Mouse (Mus musculus) hindbrain, embryonic 14.5 days (tissue): Measurements from ENCODE around the gene Gm13212. TPM values are rescaled to one million over a fixed set of nuclear protein-coding genes. Genes with fewer than 3 reads are reported as not detected.
"Not testable (repeated sequence)": the region's sequence is repeated elsewhere in the genome, so short reads cannot be mapped to it uniquely, and the experiment has no call there.

Experiments
- ATAC-seq: fragments of 200-750 bp; cut with Nextera tagmentation; 2 replicates; pipeline ENCODE4 v1.8.0; 2017; ENCODE audit warnings: moderate number of reproducible peaks, mild to moderate bottlenecking, moderate TSS enrichment, moderate library complexity; ENCODE audit not compliant: low FRiP score
- DNase-seq: peaks from one replicate; pipeline ENCODE4 v3.0.0-alpha.2; 2015; ENCODE audit warnings: low spot score
- H3K27ac ChIP-seq: fragments of 300-500 bp; sonication (generic); 2 replicates; pipeline ENCODE4 v1.5.1; 2014; ENCODE audit warnings: mild to moderate bottlenecking, moderate library complexity
- H3K27me3 ChIP-seq: fragments of 300-500 bp; sonication (generic); 2 replicates; pipeline ENCODE4 v1.6.1; 2014; ENCODE audit warnings: mild to moderate bottlenecking, low read length, mixed read lengths; ENCODE audit not compliant: control insufficient read depth, insufficient read depth
- H3K36me3 ChIP-seq: fragments of 300-500 bp; sonication (generic); replicated peaks from 2 replicates; pipeline ENCODE4 v1.6.1; 2014; ENCODE audit not compliant: control insufficient read depth, insufficient read depth
- H3K4me1 ChIP-seq: fragments of 300-500 bp; sonication (generic); replicated peaks from 2 replicates; pipeline ENCODE4 v1.6.1; 2014; ENCODE audit warnings: antibody characterized with exemption, low read length, mixed read lengths; ENCODE audit not compliant: control insufficient read depth, insufficient read depth
- H3K4me2 ChIP-seq: fragments of 300-500 bp; sonication (generic); replicated peaks from 2 replicates; pipeline ENCODE4 v1.6.1; 2014; ENCODE audit warnings: mild to moderate bottlenecking, moderate library complexity
- H3K4me3 ChIP-seq: fragments of 300-500 bp; sonication (generic); replicated peaks from 2 replicates; pipeline ENCODE4 v1.5.1; 2014; ENCODE audit warnings: mild to moderate bottlenecking, low read length
- H3K9ac ChIP-seq: fragments of 300-500 bp; sonication (generic); 2 replicates; pipeline ENCODE4 v1.6.1; 2014
- H3K9me3 ChIP-seq: fragments of 300-500 bp; sonication (generic); 2 replicates; pipeline ENCODE4 v1.6.1; 2016; ENCODE audit warnings: low read length; ENCODE audit not compliant: control insufficient read depth
- WGBS: fragments of 180-500 bp; shearing (Covaris S2); extraction: QIAGEN DNeasy Blood & Tissue Kit; methylation state at CpG from one replicate; pipeline ENCODE4 v1.1.7; 2014; 5-methylcytosine and 5-hydroxymethylcytosine counted together
- polyA plus RNA-seq: library from polyadenylated mRNA; unstranded; fragments of >200 nt; fragmentation: Nextera tagmentation; extraction: Ambion mirVana; gene quantifications from 2 replicates; pipeline ENCODE4 v1.2.1, GENCODE M21; 2014

Gm13212 gene
- polyA plus RNA-seq, 1 experiment from 2014 or later: 0.19 TPM

GRCm38 (mm10) chr4:145576623-145577022 is 8.3 kb upstream of the Gm13212 start:
- H3K4me2 ChIP-seq, H3K4me3 ChIP-seq, H3K36me3 ChIP-seq, H3K27ac ChIP-seq, DNase-seq, H3K4me1 ChIP-seq, H3K27me3 ChIP-seq, ATAC-seq, H3K9ac ChIP-seq: not testable (repeated sequence)
- H3K9me3 ChIP-seq: peaks cover 34% of the 10 kb centered on the region
- 92% methylated on average over 8 of the region's 8 CpGs for WGBS

- WGBS: 87% methylated on average over 1 of the region's 1 CpGs
These were observed 4.6 kb upstream of the Gm13212 start for GRCm38 (mm10) chr4:145580333-145580732.

GRCm38 (mm10) chr4:145586046-145586445 is 1.1 kb downstream of the Gm13212 start:
- WGBS: 84% methylated on average over 2 of the region's 2 CpGs
- ATAC-seq: not testable (repeated sequence)

More at GRCm38 (mm10) chr4:145580333-145580732, 4.6 kb upstream of the Gm13212 start:
- ATAC-seq, H3K9ac ChIP-seq, DNase-seq, H3K27ac ChIP-seq, H3K4me3 ChIP-seq, H3K4me2 ChIP-seq, H3K4me1 ChIP-seq, H3K36me3 ChIP-seq, H3K27me3 ChIP-seq: not testable (repeated sequence)
- H3K9me3 ChIP-seq: 0 out of 2 replicates have a peak, but pooled peaks cover 28% of the 10 kb centered on the region

GRCm38 (mm10) chr4:145594183-145594582 is 9.2 kb downstream of the Gm13212 start:
- WGBS: 89% methylated on average over 1 of the region's 1 CpGs
- DNase-seq, H3K27me3 ChIP-seq, ATAC-seq, H3K4me2 ChIP-seq, H3K4me3 ChIP-seq, H3K9ac ChIP-seq, H3K36me3 ChIP-seq, H3K27ac ChIP-seq, H3K4me1 ChIP-seq: not testable (repeated sequence)
- peaks cover 12% of the 10 kb centered on the region for H3K9me3 ChIP-seq

More at GRCm38 (mm10) chr4:145586046-145586445, 1.1 kb downstream of the Gm13212 start:
- H3K9me3 ChIP-seq: peaks cover 17% of the 10 kb centered on the region; the same call in 1 of the 2 replicates
- H3K4me3 ChIP-seq, H3K4me1 ChIP-seq, H3K36me3 ChIP-seq, H3K4me2 ChIP-seq, H3K27ac ChIP-seq, H3K9ac ChIP-seq, H3K27me3 ChIP-seq, DNase-seq: not testable (repeated sequence)

GRCm38 (mm10) chr4:145594798-145595197 is 9.8 kb downstream of the Gm13212 start:
- not testable (repeated sequence) for H3K36me3 ChIP-seq, H3K4me1 ChIP-seq, DNase-seq, H3K27me3 ChIP-seq, H3K27ac ChIP-seq, ATAC-seq, H3K4me2 ChIP-seq, H3K4me3 ChIP-seq, H3K9ac ChIP-seq
- peaks cover 12% of the 10 kb centered on the region for H3K9me3 ChIP-seq
- WGBS: 100% methylated on average over 3 of the region's 4 CpGs

GRCm38 (mm10) chr4:145640416-145641185 is 55.6 kb downstream of the Gm13212 start:
- WGBS: 32% methylated on average over 81 of the region's 83 CpGs
- H3K27me3 ChIP-seq, H3K9me3 ChIP-seq, DNase-seq, H3K27ac ChIP-seq, H3K4me3 ChIP-seq, H3K9ac ChIP-seq, H3K4me2 ChIP-seq, H3K4me1 ChIP-seq, H3K36me3 ChIP-seq, ATAC-seq: not testable (repeated sequence)

GRCm38 (mm10) chr4:145670385-145670784 is 85.4 kb downstream of the Gm13212 start, which contains the start of gene Zfp980:
Zfp980 (plus strand) TSS chr4:145670685.
- not testable (repeated sequence) for DNase-seq, H3K9ac ChIP-seq, H3K27me3 ChIP-seq, H3K27ac ChIP-seq, H3K36me3 ChIP-seq, ATAC-seq, H3K4me2 ChIP-seq, H3K4me1 ChIP-seq, H3K4me3 ChIP-seq, H3K9me3 ChIP-seq
- WGBS: 86% methylated on average over 3 of the region's 3 CpGs

- 66% methylated on average over 2 of the region's 2 CpGs for WGBS
- not testable (repeated sequence) for H3K4me1 ChIP-seq, H3K36me3 ChIP-seq, H3K9me3 ChIP-seq, DNase-seq, H3K4me2 ChIP-seq, ATAC-seq, H3K27me3 ChIP-seq, H3K9ac ChIP-seq, H3K4me3 ChIP-seq, H3K27ac ChIP-seq
These were observed 89.4 kb downstream of the Gm13212 start for GRCm38 (mm10) chr4:145674286-145674780.
